Mouse (Mus musculus) limb, embryonic 15.5 days (tissue): Measurements from ENCODE around the gene Disc1. TPM values are rescaled to one million over a fixed set of nuclear protein-coding genes. Genes with fewer than 3 reads are reported as not detected.

Experiments used
- ATAC-seq: fragments of 200-750 bp; cut with Nextera tagmentation; 2 replicates; pipeline ENCODE4 v1.8.0; 2017; ENCODE audit warnings: low read depth, moderate TSS enrichment; ENCODE audit not compliant: insufficient number of reproducible peaks, low FRiP score, low TSS enrichment
- H3K27ac ChIP-seq: fragments of 300-500 bp; sonication (generic); 2 replicates; pipeline ENCODE4 v1.5.1; 2015; ENCODE audit warnings: moderate library complexity, mild to moderate bottlenecking, inconsistent platforms
- H3K27me3 ChIP-seq: fragments of 300-500 bp; sonication (generic); 2 replicates; pipeline ENCODE4 v1.6.1; 2015; ENCODE audit warnings: inconsistent platforms
- H3K36me3 ChIP-seq: fragments of 300-500 bp; sonication (generic); 2 replicates; pipeline ENCODE4 v1.6.1; 2015; ENCODE audit warnings: inconsistent platforms
- H3K4me1 ChIP-seq: fragments of 300-500 bp; sonication (generic); 2 replicates; pipeline ENCODE4 v1.6.1; 2015; ENCODE audit warnings: inconsistent platforms
- H3K4me2 ChIP-seq: fragments of 300-500 bp; sonication (generic); 2 replicates; pipeline ENCODE4 v1.6.1; 2015; ENCODE audit warnings: mild to moderate bottlenecking, inconsistent platforms
- H3K4me3 ChIP-seq: fragments of 300-500 bp; sonication (generic); 2 replicates; pipeline ENCODE4 v1.5.1; 2015; ENCODE audit warnings: mild to moderate bottlenecking, inconsistent platforms
- H3K9ac ChIP-seq: fragments of 300-500 bp; sonication (generic); 2 replicates; pipeline ENCODE4 v1.6.1; 2015; ENCODE audit warnings: inconsistent platforms
- H3K9me3 ChIP-seq: fragments of 300-500 bp; sonication (generic); 2 replicates; pipeline ENCODE4 v1.6.1; 2016; ENCODE audit warnings: inconsistent platforms
- WGBS: fragments of 180-500 bp; shearing (Covaris S2); methylation state at CpG from one replicate; pipeline ENCODE4 v1.1.7; 2015; 5-methylcytosine and 5-hydroxymethylcytosine counted together
- polyA plus RNA-seq: library from polyadenylated mRNA; unstranded; fragments of >200 nt; fragmentation: Nextera tagmentation; extraction: Ambion mirVana; gene quantifications from 2 replicates; pipeline ENCODE4 v1.2.1, GENCODE M21; 2015

The Disc1 gene
- polyA plus RNA-seq, 1 experiment from 2014 or later, result 2.3 TPM

GRCm38 (mm10) chr8:125195121-125195520, 141.1 kb downstream of the Disc1 start:
- peaks cover 12% of the 10 kb centered on the region; the same call in 1 of the 2 replicates for H3K4me1 ChIP-seq

GRCm38 (mm10) chr8:125196573-125197094, 142.6 kb downstream of the Disc1 start:
- ATAC-seq, result no peak
- Histone ChIP-seq H3K4me3 (no peak overlapping the region), H3K9ac (no peak overlapping the region), H3K4me2 (no peak overlapping the region), H3K27ac (no peak overlapping the region), H3K36me3 (no peaks in the 10 kb centered on the region), H3K4me1 (peaks cover 12% of the 10 kb centered on the region; the same call in 1 of the 2 replicates), H3K27me3 (peaks cover 8% of the 10 kb centered on the region; the same call in 1 of the 2 replicates), H3K9me3 (no peaks in the 10 kb centered on the region)
- WGBS, result 70% methylated on average over 14 of the region's 14 CpGs

More at GRCm38 (mm10) chr8:125195121-125195520, 141.1 kb downstream of the Disc1 start:
- no peak overlapping the region for H3K27ac ChIP-seq
- 53% methylated on average over 9 of the region's 9 CpGs for WGBS
- no peak for ATAC-seq
- no peaks in the 10 kb centered on the region for H3K9me3 ChIP-seq
- H3K4me2 ChIP-seq, result no peak overlapping the region
- H3K4me3 ChIP-seq, result no peak overlapping the region
- H3K36me3 ChIP-seq, result no peaks in the 10 kb centered on the region
- peaks cover 11% of the 10 kb centered on the region; the same call in 1 of the 2 replicates for H3K27me3 ChIP-seq
- no peak overlapping the region for H3K9ac ChIP-seq

- Histone ChIP-seq H3K9me3 (no peaks in the 10 kb centered on the region), H3K4me2 (no peak overlapping the region), H3K36me3 (no peaks in the 10 kb centered on the region), H3K4me1 (peaks cover 12% of the 10 kb centered on the region; the same call in 1 of the 2 replicates), H3K27me3 (peaks cover 8% of the 10 kb centered on the region; the same call in 1 of the 2 replicates), H3K9ac (no peak overlapping the region), H3K27ac (no peak overlapping the region), H3K4me3 (no peak overlapping the region)
- WGBS, result 80% methylated on average over 7 of the region's 7 CpGs
- no peak for ATAC-seq
These were observed 143.5 kb downstream of the Disc1 start for GRCm38 (mm10) chr8:125197341-125198002.

GRCm38 (mm10) chr8:125198420-125199196, 144.6 kb downstream of the Disc1 start:
- no peaks in the 10 kb centered on the region for H3K9me3 ChIP-seq
- H3K27ac ChIP-seq, result no peak overlapping the region
- no peak overlapping the region for H3K9ac ChIP-seq
- no peak overlapping the region for H3K4me3 ChIP-seq
- ATAC-seq, result peak; percentile 15; the same call in 1 of the 2 replicates
- H3K27me3 ChIP-seq, result peaks cover 8% of the 10 kb centered on the region; the same call in 1 of the 2 replicates
- WGBS, result 71% methylated on average over 9 of the region's 9 CpGs
- peaks cover 12% of the 10 kb centered on the region; the same call in 1 of the 2 replicates for H3K4me1 ChIP-seq
- no peaks in the 10 kb centered on the region for H3K36me3 ChIP-seq
- H3K4me2 ChIP-seq, result no peak overlapping the region

GRCm38 (mm10) chr8:125199197-125199939, 145.4 kb downstream of the Disc1 start:
- H3K9me3 ChIP-seq, result no peaks in the 10 kb centered on the region
- no peak for ATAC-seq
- H3K4me1 ChIP-seq, result peaks cover 12% of the 10 kb centered on the region; the same call in 1 of the 2 replicates
- no peak overlapping the region for H3K27ac ChIP-seq
- 75% methylated on average over 16 of the region's 16 CpGs for WGBS
- H3K27me3 ChIP-seq, result peaks cover 8% of the 10 kb centered on the region; the same call in 1 of the 2 replicates
- H3K36me3 ChIP-seq, result no peaks in the 10 kb centered on the region
- H3K4me3 ChIP-seq, result no peak overlapping the region
- H3K4me2 ChIP-seq, result no peak overlapping the region
- no peak overlapping the region for H3K9ac ChIP-seq

- peaks cover 8% of the 10 kb centered on the region; the same call in 1 of the 2 replicates for H3K4me1 ChIP-seq
- H3K9me3 ChIP-seq, result no peaks in the 10 kb centered on the region
- no peaks in the 10 kb centered on the region for H3K36me3 ChIP-seq
- H3K9ac ChIP-seq, result no peak overlapping the region
- no peak overlapping the region for H3K4me2 ChIP-seq
- no peak overlapping the region for H3K27ac ChIP-seq
- WGBS, result 78% methylated on average over 13 of the region's 13 CpGs
- peaks cover 8% of the 10 kb centered on the region; the same call in 1 of the 2 replicates for H3K27me3 ChIP-seq
- no peak for ATAC-seq
- H3K4me3 ChIP-seq, result no peak overlapping the region
These were observed 146.4 kb downstream of the Disc1 start for GRCm38 (mm10) chr8:125200273-125200863.

DNA sequence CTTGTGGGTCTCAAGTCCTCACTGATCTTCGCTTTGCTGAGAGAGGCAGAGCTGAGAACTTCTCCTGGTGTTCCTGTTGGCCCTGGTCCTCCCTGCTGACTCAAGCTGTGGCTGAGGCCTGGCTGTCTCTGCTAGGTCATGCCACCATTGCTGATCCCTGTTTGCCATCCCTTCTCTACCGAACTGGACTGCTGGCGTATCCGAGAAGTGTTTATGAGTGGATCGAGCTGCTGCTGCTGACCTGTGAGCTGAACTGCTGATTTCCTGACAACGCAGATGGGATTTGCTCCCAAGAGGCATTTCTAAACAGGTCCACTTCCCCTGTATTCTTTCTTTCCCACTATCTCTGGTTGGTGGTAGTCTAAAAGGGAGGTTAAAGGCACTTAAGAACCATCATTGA, 147.7 kb downstream of the Disc1 start:
- no peak overlapping the region for H3K27ac ChIP-seq
- peaks cover 2% of the 10 kb centered on the region; the same call in 1 of the 2 replicates for H3K4me1 ChIP-seq
- no peak overlapping the region for H3K4me2 ChIP-seq
- H3K27me3 ChIP-seq, result peaks cover 8% of the 10 kb centered on the region; the same call in 1 of the 2 replicates
- H3K9me3 ChIP-seq, result no peaks in the 10 kb centered on the region
- no peaks in the 10 kb centered on the region for H3K36me3 ChIP-seq
- WGBS, result 85% methylated on average over 6 of the region's 6 CpGs
- ATAC-seq, result no peak
- no peak overlapping the region for H3K9ac ChIP-seq
- H3K4me3 ChIP-seq, result no peak overlapping the region

- Histone ChIP-seq H3K4me2 (no peak overlapping the region), H3K9ac (no peak overlapping the region), H3K36me3 (no peaks in the 10 kb centered on the region), H3K27me3 (peaks cover 6% of the 10 kb centered on the region; the same call in 1 of the 2 replicates), H3K27ac (no peak overlapping the region), H3K9me3 (no peaks in the 10 kb centered on the region), H3K4me1 (no peaks in the 10 kb centered on the region; the same call in 1 of the 2 replicates), H3K4me3 (no peak overlapping the region)
- WGBS, result 56% methylated on average over 9 of the region's 9 CpGs
- ATAC-seq, result no peak
These were observed 149.0 kb downstream of the Disc1 start for GRCm38 (mm10) chr8:125203016-125203415.

DNA sequence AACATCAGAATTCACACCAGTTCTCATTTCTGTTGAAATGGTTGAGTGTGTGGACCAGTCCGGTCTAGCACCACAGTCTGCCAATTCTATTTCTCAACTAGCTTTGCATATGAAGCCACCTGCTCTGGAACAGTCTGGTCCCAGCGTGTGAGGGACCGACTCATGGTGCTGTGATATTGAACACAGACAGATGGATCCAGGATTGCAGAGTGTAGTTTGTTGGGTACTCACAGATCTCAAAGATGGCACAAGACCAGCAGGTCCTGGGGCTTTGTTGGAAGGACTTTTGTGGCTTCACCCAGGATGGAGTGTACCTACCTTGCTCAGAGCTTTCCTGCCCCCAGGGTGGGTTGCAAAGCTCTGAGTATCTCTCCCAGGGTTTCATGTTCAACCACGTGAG, 151.6 kb downstream of the Disc1 start:
- Histone ChIP-seq H3K4me2 (no peak overlapping the region), H3K9me3 (no peaks in the 10 kb centered on the region), H3K9ac (no peak overlapping the region), H3K36me3 (no peaks in the 10 kb centered on the region), H3K4me3 (no peak overlapping the region), H3K27me3 (peaks cover 6% of the 10 kb centered on the region; the same call in 1 of the 2 replicates), H3K27ac (no peak overlapping the region), H3K4me1 (no peaks in the 10 kb centered on the region)
- ATAC-seq, result no peak
- WGBS, result 90% methylated on average over 4 of the region's 4 CpGs

DNA sequence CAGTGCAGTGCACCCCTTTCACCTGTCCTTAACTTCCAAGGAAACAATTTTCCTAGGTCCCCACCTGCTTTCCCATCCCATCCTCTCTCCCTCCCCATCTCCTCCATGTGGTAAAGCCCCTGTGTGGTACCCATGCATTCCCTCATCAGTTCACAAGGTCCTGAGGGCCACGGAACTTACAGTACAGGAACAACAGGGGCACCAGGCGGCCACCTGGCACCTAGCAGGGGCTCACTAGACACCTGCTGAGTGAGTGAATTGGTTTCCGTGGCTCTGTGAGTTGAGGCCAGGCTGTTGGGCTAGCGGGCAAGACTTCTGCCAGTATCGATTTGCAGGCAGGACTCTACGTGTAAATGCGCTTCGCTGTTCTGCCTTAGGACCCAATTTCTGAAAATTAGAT, 152.4 kb downstream of the Disc1 start:
- ATAC-seq, result no peak
- no peak overlapping the region for H3K4me3 ChIP-seq
- H3K27ac ChIP-seq, result no peak overlapping the region
- H3K9me3 ChIP-seq, result no peaks in the 10 kb centered on the region
- H3K9ac ChIP-seq, result no peak overlapping the region
- H3K27me3 ChIP-seq, result peaks cover 6% of the 10 kb centered on the region; the same call in 1 of the 2 replicates
- no peak overlapping the region for H3K4me2 ChIP-seq
- no peaks in the 10 kb centered on the region for H3K36me3 ChIP-seq
- H3K4me1 ChIP-seq, result no peaks in the 10 kb centered on the region
- 67% methylated on average over 8 of the region's 8 CpGs for WGBS

DNA sequence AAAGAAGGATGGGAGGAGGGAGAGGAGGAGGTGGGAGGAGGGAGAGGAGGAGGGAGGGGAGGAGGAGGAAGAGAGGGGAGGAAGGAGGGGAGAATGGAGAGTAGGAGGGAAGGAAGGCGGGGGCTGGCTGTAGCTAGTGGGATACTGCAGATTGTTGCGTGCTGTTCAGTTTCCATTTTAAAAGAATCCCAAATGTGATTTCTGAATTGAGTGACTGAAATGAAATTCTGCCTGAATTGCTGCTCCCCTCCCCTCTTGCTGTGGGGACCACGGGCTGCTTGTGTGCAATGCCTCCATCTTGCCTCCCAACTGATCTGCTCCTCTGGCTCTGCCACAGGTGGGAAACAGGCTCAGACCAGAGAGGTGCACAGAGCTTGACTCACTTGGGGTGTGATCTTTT, 153.0 kb downstream of the Disc1 start:
- Histone ChIP-seq H3K27me3 (peaks cover 9% of the 10 kb centered on the region; the same call in 1 of the 2 replicates), H3K36me3 (no peaks in the 10 kb centered on the region), H3K9ac (no peak overlapping the region), H3K4me2 (no peak overlapping the region), H3K27ac (no peak overlapping the region), H3K4me3 (no peak overlapping the region), H3K9me3 (no peaks in the 10 kb centered on the region), H3K4me1 (peaks cover 2% of the 10 kb centered on the region; the same call in 1 of the 2 replicates)
- 71% methylated on average over 3 of the region's 3 CpGs for WGBS
- ATAC-seq, result no peak
